Mouse (Mus musculus) kidney, postnatal 4 days (tissue): ENCODE results near the gene Ddah1.

Experiments used
- DNase-seq, 2 experiments: peaks; one replicate each; pipeline ENCODE4 v3.0.0; 2021; ENCODE audit warnings: mixed read lengths in 2 of 2

The Ddah1 gene

DNA sequence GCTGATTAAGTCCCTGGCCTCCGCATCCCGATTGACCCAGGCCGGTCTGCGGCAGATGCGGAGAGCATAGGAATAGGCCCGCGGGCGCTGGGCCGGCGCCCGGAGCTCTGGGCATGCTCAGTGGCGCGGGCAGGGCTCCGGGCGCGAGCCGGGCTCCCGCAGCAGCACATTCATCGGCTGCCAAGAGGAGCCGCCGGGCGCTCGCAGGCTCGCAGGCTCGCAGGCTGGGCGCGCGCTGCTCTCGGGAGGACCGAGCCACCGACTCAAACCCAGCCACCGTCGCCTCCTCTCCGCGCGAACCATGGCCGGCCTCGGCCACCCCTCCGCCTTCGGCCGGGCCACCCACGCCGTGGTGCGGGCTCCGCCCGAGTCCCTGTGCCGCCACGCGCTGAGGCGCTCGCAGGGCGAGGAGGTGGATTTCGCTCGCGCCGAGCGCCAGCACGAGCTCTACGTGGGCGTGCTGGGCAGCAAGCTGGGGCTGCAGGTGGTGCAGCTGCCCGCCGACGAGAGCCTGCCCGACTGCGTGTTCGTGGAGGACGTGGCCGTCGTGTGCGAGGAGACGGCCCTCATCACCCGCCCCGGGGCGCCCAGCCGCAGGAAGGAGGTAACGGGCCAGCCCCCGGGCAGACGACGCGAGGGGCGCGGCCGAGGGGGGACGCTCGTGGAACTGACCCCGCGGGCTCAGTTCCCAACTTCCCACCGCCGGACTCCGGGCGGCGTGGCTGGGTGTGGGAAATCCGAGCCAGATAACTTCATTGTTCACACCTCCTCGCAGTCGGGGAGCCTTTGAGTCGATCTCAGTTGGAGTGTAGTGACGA lies at the start of gene Ddah1:
Gene Ddah1 (plus strand): TSS at position 115 of the 818 bp plus-strand sequence.
- DNase-seq = peak; percentile 79 to 88

DNA sequence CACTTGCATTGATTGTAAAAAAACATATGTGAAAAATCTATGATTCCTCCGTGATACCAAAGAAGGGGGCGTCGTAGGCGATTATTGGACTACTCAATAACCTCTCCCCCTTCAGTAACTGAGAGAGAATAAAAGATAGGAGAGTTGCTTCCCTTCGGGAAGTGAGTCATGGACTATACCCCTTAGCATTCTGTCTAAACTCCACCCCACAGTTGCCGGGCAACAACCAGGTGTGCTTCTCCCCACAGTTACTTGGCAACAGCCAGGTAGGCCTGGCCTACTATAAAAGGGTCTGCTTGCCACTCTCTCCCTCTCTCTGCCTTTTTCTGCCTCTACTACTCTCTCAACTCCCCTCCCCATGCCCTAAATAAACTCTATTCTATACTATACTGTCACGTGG lies 42.6 kb upstream of the Ddah1 start:
- no peak for DNase-seq

DNA sequence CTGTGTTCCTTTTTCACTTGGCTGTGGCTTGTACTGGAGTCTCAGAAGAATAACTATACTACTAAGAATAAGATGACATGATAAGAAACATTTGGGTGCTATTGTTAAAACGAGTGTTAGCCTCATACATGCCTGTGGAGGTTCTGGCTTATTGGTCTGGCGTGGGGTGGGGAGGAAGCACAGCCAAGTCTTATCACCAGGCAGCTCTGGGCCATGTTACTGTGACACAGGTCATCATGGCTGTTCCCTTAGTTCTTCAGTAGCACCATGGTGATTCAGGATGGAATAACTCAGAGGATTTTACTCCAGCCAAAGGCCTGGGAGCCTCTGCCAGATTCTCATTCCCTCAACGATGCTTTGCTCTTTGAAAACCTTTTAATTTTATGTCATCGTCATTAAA lies 38.8 kb upstream of the Ddah1 start:
- peak; percentile 25 to 46 for DNase-seq

DNA sequence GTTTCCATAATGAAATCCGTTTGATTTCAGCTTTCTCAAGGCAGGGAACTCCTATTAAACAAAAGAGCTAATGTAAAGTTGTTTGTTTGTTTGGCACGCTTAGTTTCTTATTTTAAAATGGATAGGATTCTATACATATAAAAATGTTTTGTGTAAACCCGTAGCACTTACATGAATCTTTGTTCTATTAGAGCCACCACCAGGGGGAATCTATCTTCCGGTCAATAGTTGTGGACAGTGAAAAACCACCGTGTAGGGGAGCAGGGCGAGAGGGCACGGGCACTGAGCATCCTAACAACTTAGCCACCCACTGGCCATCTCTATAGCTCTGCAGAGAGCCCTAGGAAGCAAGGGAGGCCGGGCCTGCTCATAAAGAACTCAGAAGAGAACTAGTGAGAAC lies 33.4 kb upstream of the Ddah1 start:
- no peak for DNase-seq

DNA sequence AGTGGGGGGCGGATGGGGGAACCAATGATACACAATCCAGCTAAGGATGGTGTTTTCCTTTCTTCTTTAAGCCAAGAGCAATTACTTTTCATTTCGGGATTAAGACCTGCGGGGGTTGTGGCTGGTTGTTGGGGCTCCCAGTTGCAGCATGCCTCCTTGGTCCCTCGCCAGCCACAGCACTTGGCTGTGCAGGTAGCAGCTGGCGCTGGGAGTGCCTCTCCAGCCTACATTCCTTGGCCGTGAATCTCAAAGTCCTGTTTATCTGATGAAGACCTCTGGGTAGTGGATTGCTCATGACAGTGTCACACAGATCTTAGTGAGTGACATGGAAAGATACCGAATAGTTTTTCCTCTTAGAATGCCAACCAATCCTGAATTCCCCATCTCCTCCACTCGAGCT lies 30.1 kb upstream of the Ddah1 start:
- peak in 1 of 2 experiments; percentile 26 for DNase-seq

DNA sequence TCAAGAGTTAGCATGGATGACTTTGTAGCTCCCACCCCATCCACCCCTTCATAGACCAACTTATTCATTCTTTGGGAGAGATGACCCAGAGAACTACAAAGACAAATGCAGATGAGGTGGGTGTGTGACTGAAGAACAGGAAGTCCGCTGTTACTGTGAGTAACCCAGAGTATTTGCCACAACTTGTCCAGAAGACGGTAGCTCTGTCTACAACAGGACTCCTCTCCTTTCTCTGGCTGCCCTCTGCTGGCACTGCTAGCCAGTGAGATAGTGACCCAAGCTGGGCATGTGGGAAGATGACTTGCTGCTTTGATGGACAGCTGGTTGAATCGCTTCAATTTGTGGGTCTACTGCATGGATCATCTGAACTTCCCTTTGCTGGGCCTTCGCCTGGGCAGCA lies 28.9 kb upstream of the Ddah1 start:
- peak; percentile 40 to 59 for DNase-seq

DNA sequence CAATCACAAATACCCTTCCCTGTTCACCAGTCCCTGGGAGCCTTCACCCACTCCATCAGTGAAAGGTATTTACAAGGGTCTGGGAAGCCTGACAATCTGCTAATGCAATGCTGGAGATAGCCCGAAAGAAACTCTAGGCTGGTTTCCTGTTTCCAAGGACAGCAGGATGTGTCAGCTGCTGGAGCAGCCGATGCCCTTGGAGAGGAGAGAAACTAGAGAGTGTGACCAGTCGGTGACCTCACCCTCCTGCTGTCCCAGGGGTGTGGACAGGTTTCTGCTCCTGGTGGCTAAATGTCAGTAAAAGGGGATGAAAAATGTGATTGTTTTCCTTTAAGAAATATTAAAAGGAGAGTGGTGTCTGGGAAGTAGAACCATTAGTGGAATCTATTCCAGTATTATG lies 28.4 kb upstream of the Ddah1 start:
- DNase-seq = peak in 1 of 2 experiments; percentile 22

DNA sequence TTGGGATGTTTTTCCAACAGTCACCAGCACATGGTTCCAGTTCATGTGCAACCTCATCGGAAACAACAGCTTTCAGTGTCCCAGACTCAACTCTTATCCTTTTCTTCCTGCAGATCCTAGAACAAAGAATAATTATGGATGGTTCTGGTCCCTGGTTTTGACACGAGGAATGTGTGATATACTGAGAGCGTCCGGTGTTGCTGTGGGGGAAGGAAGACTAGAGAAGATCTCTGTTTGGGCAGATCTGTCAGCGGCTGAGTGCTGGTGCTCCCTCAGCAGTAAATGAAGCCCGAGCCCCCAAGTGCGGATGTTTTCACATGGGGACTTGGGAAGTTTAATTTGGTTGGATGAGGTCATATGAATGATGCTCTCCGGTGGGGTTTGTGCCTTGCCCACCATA lies 23.6 kb upstream of the Ddah1 start:
- DNase-seq = no peak

DNA sequence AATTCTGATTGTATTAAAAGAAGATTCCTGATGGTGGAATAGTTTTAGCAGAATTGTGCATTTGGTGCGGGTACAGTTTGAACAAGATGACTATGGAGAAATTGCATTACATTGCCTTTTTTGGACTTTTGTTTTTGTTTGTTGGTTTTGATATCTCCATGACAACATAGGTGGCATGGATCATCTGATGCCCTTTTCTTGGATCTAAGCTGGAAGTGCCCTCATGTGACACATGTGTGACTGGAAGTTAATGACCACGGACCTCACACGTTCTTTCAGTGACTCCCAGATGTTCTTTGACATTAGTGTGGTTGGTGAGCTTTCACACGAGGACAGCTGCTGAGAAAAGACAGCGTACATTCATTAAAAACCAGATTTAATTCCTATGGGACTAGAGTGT lies 21.9 kb upstream of the Ddah1 start:
- DNase-seq = no peak

DNA sequence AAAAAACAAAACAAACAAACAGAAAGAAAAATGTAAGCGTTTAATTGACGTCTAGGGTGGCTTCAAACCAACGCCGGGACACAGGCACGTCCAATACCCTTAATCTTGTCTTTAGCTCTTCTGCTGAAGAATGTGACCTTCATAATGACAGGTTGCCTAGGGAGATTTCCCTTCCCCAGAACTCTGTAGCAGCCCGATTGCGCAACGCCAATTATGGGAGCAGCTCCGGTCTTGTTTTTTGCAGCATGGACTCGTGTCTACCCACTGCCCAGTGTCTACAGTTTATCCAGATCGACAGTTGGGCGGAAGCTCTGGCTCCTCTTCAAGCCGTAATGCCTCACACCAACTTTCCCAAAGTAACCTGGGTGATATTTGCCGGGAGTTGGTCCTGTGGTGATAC lies 19.8 kb upstream of the Ddah1 start:
- no peak for DNase-seq

DNA sequence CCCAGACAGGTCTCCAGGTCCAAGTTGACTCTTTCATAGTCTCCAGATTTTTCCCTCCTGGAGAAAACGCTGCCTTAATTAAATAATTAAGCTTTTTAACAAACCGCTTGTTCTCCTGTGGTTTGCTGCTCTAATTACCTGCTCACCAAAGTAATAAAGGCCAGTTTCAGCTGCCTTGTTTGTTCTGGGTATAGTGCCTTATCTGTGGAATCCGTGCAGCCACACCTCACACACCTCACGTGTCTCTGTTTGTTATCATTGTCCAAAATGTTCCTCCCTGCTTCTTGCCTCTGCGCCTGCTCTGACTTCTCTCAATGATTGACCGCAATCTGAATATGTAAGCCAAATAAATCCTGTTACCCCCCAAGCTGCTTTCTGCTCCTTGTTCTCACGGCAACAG lies 18.6 kb upstream of the Ddah1 start:
- DNase-seq = no peak

DNA sequence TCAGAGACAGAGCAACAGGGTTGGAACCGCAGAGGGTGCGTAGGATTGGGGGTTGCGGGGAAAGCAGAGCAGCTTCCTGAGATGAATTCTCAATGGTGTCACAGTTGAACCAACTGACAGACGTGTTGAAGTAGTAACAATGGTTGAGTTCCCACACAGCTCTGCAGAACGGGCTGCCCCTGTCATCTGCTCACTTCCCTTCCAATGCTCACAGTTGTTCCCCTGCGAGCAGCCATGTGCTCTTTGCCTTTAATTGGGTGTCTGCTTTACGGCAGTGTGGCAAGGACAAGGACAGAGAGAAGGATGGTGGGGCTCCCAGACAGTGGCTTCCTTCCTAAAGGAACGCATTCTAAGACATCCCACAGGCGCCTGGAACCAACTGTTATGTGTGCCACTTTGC lies 15.4 kb upstream of the Ddah1 start:
- no peak for DNase-seq

DNA sequence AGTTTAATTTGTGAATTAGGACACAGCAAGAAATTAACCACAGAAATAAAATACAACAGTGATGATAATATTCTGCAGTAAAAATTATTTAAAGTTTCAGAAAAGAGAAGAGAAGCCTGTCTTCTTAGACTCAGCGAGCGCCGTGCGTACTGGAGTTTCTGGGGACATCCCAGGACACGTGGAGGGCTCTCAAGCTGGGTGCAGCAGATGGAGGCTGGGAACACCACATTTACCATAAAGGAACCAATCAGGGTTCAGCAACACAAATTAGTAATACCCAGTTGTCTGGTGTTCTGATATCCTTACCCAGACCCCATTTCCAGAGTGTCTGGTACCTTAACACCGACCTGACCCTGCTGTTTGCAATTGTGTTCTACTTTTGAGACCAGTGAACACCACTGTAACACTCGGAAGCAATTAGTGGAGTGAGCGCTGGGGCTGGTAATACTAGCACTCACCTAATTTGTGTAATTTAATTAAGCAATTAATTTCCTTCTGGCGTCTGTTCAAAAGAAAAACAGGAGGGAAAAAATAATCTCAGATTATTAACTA lies 14.9 kb upstream of the Ddah1 start:
- no peak for DNase-seq

DNA sequence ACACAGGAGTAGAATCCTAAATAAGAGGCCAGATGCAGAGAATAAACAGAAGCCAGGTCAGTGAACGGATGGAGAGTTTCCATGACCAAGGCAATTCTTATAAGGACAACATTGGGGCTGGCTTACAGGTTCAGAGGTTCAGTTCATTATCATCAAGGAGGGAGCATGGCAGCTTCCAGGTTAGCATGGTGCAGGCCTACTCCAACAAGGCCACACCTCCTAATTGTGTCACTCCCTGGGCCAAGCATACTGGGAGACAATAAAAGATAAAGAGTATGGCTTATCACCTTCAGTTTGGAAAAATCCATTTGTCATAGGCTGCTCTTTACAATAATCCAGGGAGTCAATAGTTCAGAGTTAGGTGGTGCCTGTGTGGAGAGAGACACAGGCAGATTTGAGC lies 9.8 kb upstream of the Ddah1 start:
- no peak for DNase-seq

DNA sequence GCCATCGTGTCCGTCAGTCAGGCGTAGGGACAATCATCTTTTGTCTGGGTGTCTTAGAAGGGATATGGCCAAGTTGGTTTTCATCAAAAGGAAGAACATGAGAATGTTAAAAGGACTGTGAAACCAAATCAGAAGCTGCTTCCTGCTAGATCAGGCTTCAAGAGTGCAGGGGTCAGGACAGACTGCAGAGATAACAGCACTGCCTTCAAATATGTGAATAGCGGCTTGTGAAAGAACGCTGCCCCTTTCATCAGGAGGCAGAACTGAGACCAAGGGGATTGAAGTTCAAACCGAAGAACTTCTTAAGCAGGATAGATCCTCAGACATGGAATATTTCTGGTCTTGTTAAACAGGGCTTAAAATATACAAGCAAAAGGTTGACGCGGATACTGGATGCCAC lies 2.0 kb upstream of the Ddah1 start:
- DNase-seq = no peak

DNA sequence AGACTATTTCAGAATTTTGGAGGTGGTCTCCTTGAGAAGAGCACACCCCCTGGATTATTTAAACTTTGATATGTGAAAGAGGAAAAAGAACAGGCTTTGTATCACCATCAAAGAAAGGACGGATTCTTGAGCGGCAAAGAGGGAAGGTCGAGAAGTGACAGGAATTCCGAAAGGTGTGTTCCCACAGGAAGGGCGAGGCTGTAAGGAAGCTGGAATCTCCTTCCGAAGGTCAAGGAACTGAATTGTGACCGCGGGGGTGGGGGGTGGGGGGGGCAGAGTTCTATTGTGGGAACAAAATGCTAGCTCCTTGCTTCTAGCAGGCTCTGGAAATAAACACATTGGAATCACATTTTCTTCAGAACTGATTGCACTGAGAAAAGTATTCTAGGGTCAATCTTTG lies 1.3 kb upstream of the Ddah1 start:
- no peak for DNase-seq

DNA sequence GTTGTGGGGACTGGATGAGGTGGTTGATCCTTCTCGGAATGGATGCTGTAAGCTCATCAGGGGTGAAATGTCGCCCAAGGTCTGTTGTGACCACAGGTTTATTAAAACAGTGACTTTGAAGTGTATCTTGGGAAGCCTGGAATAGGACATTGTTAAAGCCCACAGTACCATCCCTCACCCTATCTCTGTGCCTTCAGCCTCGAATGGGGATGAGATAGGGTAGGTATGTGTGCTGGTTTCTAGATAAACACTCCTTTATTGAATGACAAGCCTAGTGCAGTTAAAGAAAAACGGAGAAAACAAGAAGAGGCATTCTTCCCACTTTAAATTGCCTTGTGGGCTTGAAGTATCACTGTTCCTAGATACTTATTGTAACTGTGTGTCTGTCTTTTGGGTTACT lies 631 bp upstream of the Ddah1 start:
- DNase-seq = no peak

DNA sequence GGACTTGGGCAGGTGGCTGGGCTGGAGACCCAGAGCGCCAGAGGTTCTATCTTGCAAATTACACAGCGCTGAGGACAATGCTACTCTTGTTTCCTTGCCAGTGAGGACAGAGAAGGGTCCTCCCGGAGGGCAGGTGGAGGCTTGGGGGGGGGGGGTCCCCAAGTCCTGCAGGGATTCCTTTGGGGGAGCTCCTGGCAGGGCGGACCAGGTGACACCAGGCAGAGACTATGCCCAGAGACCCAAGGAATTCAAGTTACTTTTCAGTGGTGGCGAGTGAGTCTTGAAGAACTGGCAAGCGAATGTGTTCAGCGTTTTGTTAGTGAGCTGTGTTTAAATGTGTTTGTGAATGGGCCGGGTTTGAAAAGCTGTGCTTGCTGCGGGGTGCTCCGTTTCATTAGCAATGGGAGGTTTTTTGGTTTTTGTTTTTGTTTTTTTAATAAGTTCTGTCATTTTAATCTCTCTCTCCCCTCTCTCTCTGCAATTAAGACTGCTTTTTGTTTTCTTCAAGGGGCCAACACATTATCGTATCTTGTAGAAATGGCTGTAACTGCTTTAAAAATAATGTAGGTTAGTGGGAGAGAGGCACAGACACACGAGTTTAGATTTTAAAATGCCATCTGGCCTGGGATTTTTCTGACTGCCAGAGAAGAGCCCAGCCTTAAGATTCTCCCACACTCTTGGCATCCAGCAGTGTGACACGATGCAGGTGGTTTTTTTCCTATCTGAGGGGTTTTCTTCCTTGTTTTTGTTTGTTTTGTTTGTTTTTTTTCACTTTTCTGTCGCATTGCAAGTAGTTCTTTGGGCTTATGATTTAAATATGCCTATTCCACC lies 1.1 kb downstream of the Ddah1 start:
- DNase-seq = peak in 1 of 2 experiments; percentile 34

DNA sequence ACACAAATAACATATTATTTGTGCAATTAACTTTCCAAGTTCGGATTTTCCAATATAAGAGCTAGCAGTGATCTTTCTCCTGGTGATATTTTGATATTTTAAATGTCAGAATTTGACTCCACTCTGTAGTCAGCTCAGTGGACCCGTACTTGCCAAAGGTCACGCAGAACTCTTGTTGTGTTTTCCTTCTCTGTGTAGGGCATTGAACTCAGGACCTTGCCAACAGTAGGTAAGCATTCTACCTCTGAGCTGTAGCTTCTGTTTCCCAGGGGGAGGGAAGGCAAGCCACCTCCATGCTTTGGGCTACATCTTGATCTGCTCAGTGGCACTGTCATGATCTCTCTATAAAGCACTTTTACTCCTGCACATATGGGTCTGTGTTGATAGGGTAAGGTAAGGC lies 2.1 kb downstream of the Ddah1 start:
- DNase-seq = no peak

DNA sequence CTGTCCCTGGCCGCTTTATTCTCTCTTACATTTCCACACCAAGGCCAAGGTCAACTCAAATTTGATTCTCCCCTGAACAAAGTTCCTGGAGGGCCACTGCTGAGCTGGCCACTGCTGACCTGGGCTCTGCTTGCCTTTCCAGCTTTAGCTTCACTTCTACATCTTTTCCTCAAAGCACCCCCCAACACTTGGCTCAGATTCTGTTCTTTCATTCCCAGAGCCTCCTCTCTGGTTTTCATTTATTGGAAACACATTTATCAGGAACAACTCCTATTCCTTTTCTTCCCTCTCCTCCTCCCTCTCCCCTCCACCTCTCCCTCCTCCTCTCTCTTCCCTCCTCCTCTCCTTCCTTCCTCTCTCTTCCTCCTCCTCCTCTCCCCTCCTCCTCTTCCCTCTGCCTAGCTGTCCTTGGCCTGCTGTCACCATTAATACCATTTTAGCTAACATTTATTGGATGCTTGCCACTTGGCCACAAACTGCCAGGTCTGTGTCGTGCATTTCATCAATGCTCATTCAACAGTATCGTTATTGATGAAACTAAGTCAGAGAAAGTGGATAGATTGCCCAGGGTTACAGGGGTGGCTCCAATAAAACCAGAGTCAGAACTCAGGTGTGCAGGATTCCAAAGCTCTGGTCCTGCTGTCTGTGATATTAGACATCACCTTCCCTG lies 3.2 kb downstream of the Ddah1 start:
- no peak for DNase-seq

DNA sequence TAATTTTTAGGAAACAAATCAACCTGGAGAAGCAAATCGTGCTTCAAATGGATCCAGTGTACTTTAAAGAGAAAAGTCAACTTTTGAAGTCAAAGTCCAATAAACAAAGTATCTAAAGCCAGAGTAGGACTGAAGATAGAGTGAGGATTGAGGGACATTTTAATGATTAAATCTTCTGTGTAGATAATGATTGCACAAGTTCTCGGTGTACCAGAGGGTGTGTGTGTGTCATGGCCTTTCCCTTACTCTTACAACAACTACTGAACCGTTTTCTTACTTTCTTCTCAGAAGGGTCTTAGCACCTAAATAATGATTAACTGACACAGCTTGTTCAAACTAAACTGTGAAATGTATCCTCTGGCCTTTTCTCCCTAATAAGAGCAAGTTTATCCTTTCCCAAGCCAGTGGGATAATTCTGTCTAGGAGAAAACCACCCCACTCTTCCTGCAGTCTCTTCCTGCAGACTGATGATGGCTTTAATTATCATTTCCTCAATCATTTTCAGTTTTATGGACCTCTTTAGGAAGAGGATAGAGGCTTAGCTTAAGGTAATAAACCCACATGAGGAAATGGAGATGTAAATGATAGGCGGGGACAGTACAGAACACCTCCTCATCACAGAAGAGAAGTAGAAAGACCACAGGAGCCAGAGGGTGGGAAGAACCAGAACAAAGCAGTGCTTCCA lies 4.6 kb downstream of the Ddah1 start:
- no peak for DNase-seq

DNA sequence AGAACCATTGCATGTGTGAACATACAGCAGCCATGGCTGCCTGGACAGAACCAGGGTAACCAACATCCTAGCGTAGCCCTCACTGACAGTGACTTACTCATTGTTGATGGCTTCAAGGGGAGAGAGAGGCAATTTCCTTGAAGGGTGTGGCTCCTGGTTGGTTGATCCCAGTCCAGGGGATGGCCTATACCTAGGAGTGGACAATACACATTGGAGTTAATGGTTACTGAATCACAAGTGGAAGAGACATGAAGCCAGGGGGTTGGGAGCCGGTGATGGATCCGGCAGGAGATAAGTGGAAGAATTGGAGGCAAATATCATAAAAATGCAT lies 5.1 kb downstream of the Ddah1 start:
- DNase-seq = no peak

DNA sequence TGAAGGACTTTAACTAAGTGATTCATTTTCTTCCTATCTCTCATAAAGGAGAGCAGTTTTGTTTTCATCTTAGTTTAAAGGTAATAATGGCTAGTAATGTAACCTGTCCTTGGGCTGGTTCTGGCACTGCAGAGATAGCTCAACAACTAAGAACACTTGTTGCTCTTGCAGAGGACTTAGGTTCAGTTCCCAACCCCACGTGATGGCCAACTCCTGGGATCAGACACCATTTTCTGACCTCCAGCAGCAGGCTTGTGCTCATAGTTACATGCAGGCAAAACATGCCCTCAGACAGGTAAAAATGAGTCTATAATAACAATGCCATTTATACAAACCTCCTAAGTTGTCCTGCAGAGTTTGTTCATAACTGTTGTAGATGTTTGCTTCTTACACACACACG lies 5.9 kb downstream of the Ddah1 start:
- no peak for DNase-seq
